Mouse (Mus musculus): ENCODE data around the gene Smug1. TPM values are rescaled to one million over a fixed set of nuclear protein-coding genes. Genes with fewer than 3 reads are reported as not detected.
A peak's percentile ranks its signal among the peaks of the same experiment; 100 is the strongest.

The Smug1 gene
- polyA plus RNA-seq, 1 experiment from 2014 or later: 14.9 TPM

DNA sequence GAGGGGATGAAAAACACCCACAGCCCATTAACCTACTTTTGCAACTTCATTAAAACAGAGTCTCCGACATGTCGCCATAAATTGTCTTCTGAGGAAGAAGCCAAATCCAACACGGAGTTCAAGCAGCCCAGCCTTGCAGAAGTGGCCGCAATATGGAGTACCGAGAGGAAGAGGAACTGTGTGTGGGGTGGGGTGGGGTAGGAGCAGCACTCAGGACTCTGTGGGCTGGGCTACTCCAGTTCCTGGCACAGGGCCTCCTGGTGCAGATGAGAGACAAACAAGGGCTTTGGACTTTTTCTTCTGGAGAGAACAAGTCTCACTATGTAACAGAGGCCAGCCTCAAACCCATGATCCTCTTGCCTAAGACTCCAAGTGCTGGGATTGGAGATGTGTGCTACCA lies 40.9 kb downstream of the Smug1 start:
- peaks cover 19% of the 10 kb centered on the region for H3K4me1 ChIP-seq (ENCODE audit: control insufficient read depth, insufficient read depth, low read length)
- 0 out of 2 replicates have a peak, but pooled peaks cover 3% of the 10 kb centered on the region for H3K9me3 ChIP-seq (ENCODE audit: control insufficient read depth, low read length)
- no peak overlapping the region for H3K27ac ChIP-seq (replicated peaks; ENCODE audit: low read depth, low read length)
- no peak overlapping the region for H3K9ac ChIP-seq (ENCODE audit: low read depth, low read length)
- H3K27me3 ChIP-seq (replicated peaks; ENCODE audit: control insufficient read depth, insufficient read depth, low read length): 0 out of 2 replicates have a peak, but pooled peaks cover 8% of the 10 kb centered on the region
- no peak overlapping the region for H3K4me3 ChIP-seq (ENCODE audit: low read depth, low read length)
- no peaks in the 10 kb centered on the region for H3K36me3 ChIP-seq (ENCODE audit: control insufficient read depth, insufficient read depth, low read length)
- WGBS: 81% methylated on average over 5 of the region's 5 CpGs
- H3K4me2 ChIP-seq (ENCODE audit: low read depth, low read length): no peak overlapping the region
- ATAC-seq (ENCODE audit: low read depth) (no peak), DNase-seq (ENCODE audit: low spot score) (no peak)

DNA sequence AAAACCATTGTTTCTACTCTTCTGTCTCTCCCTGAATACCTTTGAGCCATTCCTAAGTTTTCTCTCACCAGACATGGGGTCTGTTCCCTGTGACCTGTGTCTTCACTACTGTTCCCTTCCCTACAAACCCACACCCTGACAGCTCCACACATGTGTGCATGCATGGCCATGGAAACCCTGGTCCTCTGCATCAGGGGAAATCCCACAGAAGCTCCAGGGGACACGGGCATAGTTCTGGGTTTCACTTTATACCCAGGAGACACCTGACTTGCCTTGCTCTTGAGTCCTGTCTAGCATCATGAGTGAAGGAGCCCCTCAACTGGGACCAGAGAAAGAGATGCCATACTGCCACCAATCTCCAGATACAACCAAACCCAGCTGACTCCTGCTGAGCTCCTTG lies 42.6 kb downstream of the Smug1 start:
- no peak overlapping the region for H3K4me3 ChIP-seq (ENCODE audit: low read depth, low read length)
- no peaks in the 10 kb centered on the region for H3K9me3 ChIP-seq (ENCODE audit: control insufficient read depth, low read length)
- no peak for ATAC-seq (ENCODE audit: low read depth)
- no peak overlapping the region for H3K4me2 ChIP-seq (ENCODE audit: low read depth, low read length)
- H3K27ac ChIP-seq (replicated peaks; ENCODE audit: low read depth, low read length): no peak overlapping the region
- peaks cover 23% of the 10 kb centered on the region for H3K4me1 ChIP-seq (ENCODE audit: control insufficient read depth, insufficient read depth, low read length)
- no peaks in the 10 kb centered on the region for H3K36me3 ChIP-seq (ENCODE audit: control insufficient read depth, insufficient read depth, low read length)
- WGBS: 70% methylated on average over 1 of the region's 1 CpGs
- DNase-seq (ENCODE audit: low spot score): no peak
- 0 out of 2 replicates have a peak, but pooled peaks cover 8% of the 10 kb centered on the region for H3K27me3 ChIP-seq (replicated peaks; ENCODE audit: control insufficient read depth, insufficient read depth, low read length)
- H3K9ac ChIP-seq (ENCODE audit: low read depth, low read length): no peak overlapping the region

DNA sequence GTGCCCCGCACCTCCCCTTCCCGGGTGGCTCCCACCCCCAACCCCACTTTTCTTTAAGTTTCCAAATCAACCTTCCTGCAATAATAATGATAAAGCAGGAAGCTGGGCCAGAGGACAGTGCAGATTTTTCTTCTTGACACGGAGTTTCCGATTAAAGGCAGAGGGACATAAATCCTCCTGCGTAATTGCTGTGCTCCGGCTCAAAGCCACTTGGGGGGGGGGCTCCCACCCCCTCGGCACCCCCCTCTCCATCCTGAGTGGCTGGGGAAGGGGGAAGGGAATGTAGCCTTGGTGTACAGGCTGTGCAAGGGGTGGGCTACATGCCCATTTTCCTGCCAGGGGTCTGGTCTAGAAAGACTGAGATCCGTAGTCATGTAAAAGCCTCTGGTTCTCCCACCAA lies 43.5 kb downstream of the Smug1 start:
- H3K9ac ChIP-seq (ENCODE audit: low read depth, low read length): no peak overlapping the region
- DNase-seq (ENCODE audit: low spot score) (no peak), ATAC-seq (ENCODE audit: low read depth) (no peak)
- no peak overlapping the region for H3K27ac ChIP-seq (replicated peaks; ENCODE audit: low read depth, low read length)
- H3K4me1 ChIP-seq (ENCODE audit: control insufficient read depth, insufficient read depth, low read length): peaks cover 15% of the 10 kb centered on the region
- no peak overlapping the region for H3K4me3 ChIP-seq (ENCODE audit: low read depth, low read length)
- H3K36me3 ChIP-seq (ENCODE audit: control insufficient read depth, insufficient read depth, low read length): no peaks in the 10 kb centered on the region
- H3K9me3 ChIP-seq (ENCODE audit: control insufficient read depth, low read length): no peaks in the 10 kb centered on the region
- 0 out of 2 replicates have a peak, but pooled peaks cover 8% of the 10 kb centered on the region for H3K27me3 ChIP-seq (replicated peaks; ENCODE audit: control insufficient read depth, insufficient read depth, low read length)
- WGBS: 59% methylated on average over 8 of the region's 8 CpGs
- H3K4me2 ChIP-seq (ENCODE audit: low read depth, low read length): no peak overlapping the region

DNA sequence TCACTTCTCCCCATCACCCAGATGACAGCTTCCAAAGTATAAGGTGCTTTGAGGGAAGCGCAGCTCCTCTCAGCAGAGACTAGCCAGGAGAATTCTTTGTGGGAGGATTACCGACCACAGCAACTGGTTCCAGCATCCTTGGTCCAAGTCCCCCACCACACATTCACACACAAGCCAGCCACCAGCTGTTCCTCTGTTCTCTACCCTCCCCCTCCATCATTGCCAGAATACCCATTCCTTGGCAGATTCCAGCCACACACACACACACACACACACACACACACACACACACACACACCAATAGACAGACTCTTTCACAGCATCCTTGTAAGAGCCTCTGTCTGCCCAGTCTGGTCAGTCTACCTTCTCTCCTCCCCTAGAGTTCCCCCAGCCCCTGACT lies 44.5 kb downstream of the Smug1 start:
- no peak overlapping the region for H3K4me2 ChIP-seq (ENCODE audit: low read depth, low read length)
- H3K9me3 ChIP-seq (ENCODE audit: control insufficient read depth, low read length): no peaks in the 10 kb centered on the region
- no peak overlapping the region for H3K4me3 ChIP-seq (ENCODE audit: low read depth, low read length)
- H3K27me3 ChIP-seq (replicated peaks; ENCODE audit: control insufficient read depth, insufficient read depth, low read length): peaks cover 14% of the 10 kb centered on the region; the same call in 1 of the 2 replicates
- no peaks in the 10 kb centered on the region for H3K36me3 ChIP-seq (ENCODE audit: control insufficient read depth, insufficient read depth, low read length)
- no peak overlapping the region for H3K9ac ChIP-seq (ENCODE audit: low read depth, low read length)
- ATAC-seq (ENCODE audit: low read depth) (peak; percentile 62), DNase-seq (ENCODE audit: low spot score) (peak; percentile 77)
- H3K4me1 ChIP-seq (ENCODE audit: control insufficient read depth, insufficient read depth, low read length): peaks cover 8% of the 10 kb centered on the region; the same call in 1 of the 2 replicates
- WGBS: 54% methylated on average over 2 of the region's 2 CpGs
- H3K27ac ChIP-seq (replicated peaks; ENCODE audit: low read depth, low read length): no peak overlapping the region

DNA sequence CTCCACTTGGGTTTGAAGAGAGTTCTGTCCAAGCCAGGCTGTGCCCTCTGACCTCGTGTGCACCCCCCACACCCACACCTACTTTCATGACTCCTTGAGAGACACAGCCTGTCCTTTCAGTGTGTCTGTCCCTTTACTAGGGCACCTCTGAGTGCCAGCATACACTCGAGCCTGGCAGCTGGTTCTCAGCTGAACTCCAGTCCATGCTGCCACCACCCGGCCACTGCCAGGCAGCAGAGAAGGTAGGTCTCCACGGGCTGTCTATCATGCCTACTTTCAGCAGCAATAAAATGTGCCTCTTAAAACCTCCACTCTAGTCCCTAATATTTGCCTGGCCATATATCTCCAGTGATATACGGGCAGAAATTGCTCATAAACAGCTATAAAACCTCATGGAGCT lies 45.5 kb downstream of the Smug1 start:
- H3K9ac ChIP-seq (ENCODE audit: low read depth, low read length): no peak overlapping the region
- H3K27ac ChIP-seq (replicated peaks; ENCODE audit: low read depth, low read length): no peak overlapping the region
- H3K27me3 ChIP-seq (replicated peaks; ENCODE audit: control insufficient read depth, insufficient read depth, low read length): peaks cover 14% of the 10 kb centered on the region; the same call in 1 of the 2 replicates
- DNase-seq (ENCODE audit: low spot score): no peak
- ATAC-seq (ENCODE audit: low read depth): no peak
- peaks cover 8% of the 10 kb centered on the region; the same call in 1 of the 2 replicates for H3K4me1 ChIP-seq (ENCODE audit: control insufficient read depth, insufficient read depth, low read length)
- no peaks in the 10 kb centered on the region for H3K9me3 ChIP-seq (ENCODE audit: control insufficient read depth, low read length)
- WGBS: 47% methylated on average over 5 of the region's 5 CpGs
- H3K4me2 ChIP-seq (ENCODE audit: low read depth, low read length): no peak overlapping the region
- H3K36me3 ChIP-seq (ENCODE audit: control insufficient read depth, insufficient read depth, low read length): no peaks in the 10 kb centered on the region
- no peak overlapping the region for H3K4me3 ChIP-seq (ENCODE audit: low read depth, low read length)

DNA sequence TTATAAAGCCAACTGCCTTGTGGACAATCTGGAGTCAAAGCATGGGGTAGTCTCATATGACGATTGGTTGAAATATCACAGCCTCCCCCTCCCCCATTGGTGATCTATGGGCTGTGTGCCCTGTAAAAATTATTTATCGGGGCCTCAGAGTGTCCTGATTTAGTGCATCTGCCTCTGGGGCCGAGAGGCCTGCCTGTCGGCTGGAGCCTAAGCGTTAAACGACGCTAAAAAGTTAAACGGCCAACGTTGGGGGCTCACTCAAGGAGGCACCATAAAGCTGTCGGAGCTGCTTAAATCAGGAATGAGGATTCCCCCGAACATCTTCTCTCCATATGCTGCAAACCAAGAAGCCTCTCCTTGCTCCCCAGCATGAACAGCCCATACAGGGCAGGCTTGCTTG lies 46.3 kb downstream of the Smug1 start:
- ATAC-seq (ENCODE audit: low read depth) (no peak), DNase-seq (ENCODE audit: low spot score) (peak; percentile 45)
- Histone ChIP-seq H3K4me1 (ENCODE audit: control insufficient read depth, insufficient read depth, low read length) (peaks cover 15% of the 10 kb centered on the region), H3K27me3 (replicated peaks; ENCODE audit: control insufficient read depth, insufficient read depth, low read length) (peaks cover 14% of the 10 kb centered on the region; the same call in 1 of the 2 replicates), H3K27ac (replicated peaks; ENCODE audit: low read depth, low read length) (peak overlapping the region; percentile 11; the same call in 1 of the 2 replicates), H3K9ac (ENCODE audit: low read depth, low read length) (no peak overlapping the region), H3K36me3 (ENCODE audit: control insufficient read depth, insufficient read depth, low read length) (no peaks in the 10 kb centered on the region), H3K4me2 (ENCODE audit: low read depth, low read length) (no peak overlapping the region), H3K9me3 (ENCODE audit: control insufficient read depth, low read length) (no peaks in the 10 kb centered on the region), H3K4me3 (ENCODE audit: low read depth, low read length) (no peak overlapping the region)
- WGBS: 66% methylated on average over 11 of the region's 11 CpGs

DNA sequence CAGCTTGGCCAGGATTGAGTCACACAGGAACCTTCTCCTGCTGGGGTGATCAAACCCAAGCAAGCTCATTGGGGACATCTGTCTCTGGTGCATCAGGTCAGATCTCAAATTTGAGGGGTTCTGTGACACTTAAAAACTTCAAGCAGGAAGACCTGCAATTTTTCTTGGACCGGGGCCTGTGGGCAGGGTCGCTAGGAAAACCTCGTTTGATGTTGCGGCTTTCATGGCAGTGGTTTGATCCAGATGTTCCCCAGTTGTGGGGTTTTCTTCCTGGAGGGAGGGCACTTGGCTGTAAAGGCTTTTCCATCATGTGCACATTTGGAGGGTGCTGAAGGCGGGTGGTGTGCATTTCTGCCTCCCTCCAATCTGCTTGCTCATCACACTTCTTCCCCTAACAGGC lies 51.2 kb downstream of the Smug1 start:
- Histone ChIP-seq H3K27me3 (replicated peaks; ENCODE audit: control insufficient read depth, insufficient read depth, low read length) (peaks cover 11% of the 10 kb centered on the region; the same call in 1 of the 2 replicates), H3K9ac (ENCODE audit: low read depth, low read length) (no peak overlapping the region), H3K9me3 (ENCODE audit: control insufficient read depth, low read length) (no peaks in the 10 kb centered on the region), H3K27ac (replicated peaks; ENCODE audit: low read depth, low read length) (peak overlapping the region; percentile 72), H3K4me1 (ENCODE audit: control insufficient read depth, insufficient read depth, low read length) (peaks cover 35% of the 10 kb centered on the region), H3K4me2 (ENCODE audit: low read depth, low read length) (peak overlapping the region; percentile 18), H3K4me3 (ENCODE audit: low read depth, low read length) (no peak overlapping the region), H3K36me3 (ENCODE audit: control insufficient read depth, insufficient read depth, low read length) (no peaks in the 10 kb centered on the region)
- peak; percentile 21 for ATAC-seq (ENCODE audit: low read depth)
- peak; percentile 75 for DNase-seq (ENCODE audit: low spot score)
- WGBS: 7% methylated on average over 5 of the region's 5 CpGs

DNA sequence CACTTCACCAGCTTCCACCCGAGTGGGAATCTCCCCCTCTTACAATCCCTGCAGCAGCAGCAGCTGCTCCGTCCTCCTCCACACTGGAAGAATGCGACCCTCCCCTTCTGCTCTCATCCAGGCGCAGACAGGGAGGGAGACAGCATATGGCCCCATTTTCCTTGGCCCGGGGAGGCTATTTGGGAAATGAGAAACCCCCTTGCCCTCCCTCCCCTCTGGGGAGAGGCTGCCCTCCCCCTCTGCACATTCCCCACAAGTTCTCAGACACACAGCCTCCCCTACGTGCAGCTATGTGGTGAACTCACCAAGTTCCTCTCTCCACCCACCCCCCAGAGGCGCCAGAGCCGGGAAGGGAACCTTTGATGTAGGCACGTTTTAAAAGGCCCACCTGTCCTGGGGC lies 51.6 kb downstream of the Smug1 start:
- H3K27ac ChIP-seq (replicated peaks; ENCODE audit: low read depth, low read length): peak overlapping the region; percentile 72
- peaks cover 11% of the 10 kb centered on the region; the same call in 1 of the 2 replicates for H3K27me3 ChIP-seq (replicated peaks; ENCODE audit: control insufficient read depth, insufficient read depth, low read length)
- no peak overlapping the region for H3K4me3 ChIP-seq (ENCODE audit: low read depth, low read length)
- peaks cover 35% of the 10 kb centered on the region for H3K4me1 ChIP-seq (ENCODE audit: control insufficient read depth, insufficient read depth, low read length)
- H3K4me2 ChIP-seq (ENCODE audit: low read depth, low read length): peak overlapping the region; percentile 18
- peak; percentile 93 for DNase-seq (ENCODE audit: low spot score)
- 0 out of 2 replicates have a peak overlapping the region, but pooled peaks have one; percentile 15 for H3K9ac ChIP-seq (ENCODE audit: low read depth, low read length)
- no peaks in the 10 kb centered on the region for H3K9me3 ChIP-seq (ENCODE audit: control insufficient read depth, low read length)
- peak; percentile 87 for ATAC-seq (ENCODE audit: low read depth)
- 0% methylated on average over 9 of the region's 9 CpGs for WGBS
- no peaks in the 10 kb centered on the region for H3K36me3 ChIP-seq (ENCODE audit: control insufficient read depth, insufficient read depth, low read length)

DNA sequence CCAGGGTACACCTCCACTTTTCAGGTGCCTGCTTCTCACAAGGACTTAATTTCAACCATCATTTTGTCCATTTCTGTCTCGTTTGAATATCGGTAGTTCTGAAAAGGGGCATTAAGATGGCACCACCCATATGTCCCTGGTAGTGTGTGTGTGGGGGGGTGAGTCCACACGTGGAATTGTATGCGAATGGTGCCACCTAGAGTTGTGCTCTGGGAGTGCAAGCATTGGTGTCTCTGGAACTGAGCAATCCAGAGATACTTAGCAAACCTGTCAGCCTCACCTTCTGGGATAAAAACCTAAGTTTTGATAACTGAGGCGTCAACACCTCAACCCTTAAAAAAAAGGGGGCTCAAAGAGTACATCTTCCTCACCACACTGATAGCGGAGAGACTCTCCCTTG lies 53.8 kb downstream of the Smug1 start:
- Histone ChIP-seq H3K4me3 (ENCODE audit: low read depth, low read length) (no peak overlapping the region), H3K27ac (replicated peaks; ENCODE audit: low read depth, low read length) (no peak overlapping the region), H3K4me1 (ENCODE audit: control insufficient read depth, insufficient read depth, low read length) (peaks cover 27% of the 10 kb centered on the region), H3K27me3 (replicated peaks; ENCODE audit: control insufficient read depth, insufficient read depth, low read length) (peaks cover 20% of the 10 kb centered on the region), H3K4me2 (ENCODE audit: low read depth, low read length) (no peak overlapping the region), H3K36me3 (ENCODE audit: control insufficient read depth, insufficient read depth, low read length) (no peaks in the 10 kb centered on the region), H3K9me3 (ENCODE audit: control insufficient read depth, low read length) (no peaks in the 10 kb centered on the region), H3K9ac (ENCODE audit: low read depth, low read length) (no peak overlapping the region)
- 79% methylated on average over 6 of the region's 6 CpGs for WGBS
- ATAC-seq (ENCODE audit: low read depth) (no peak), DNase-seq (ENCODE audit: low spot score) (no peak)

Data from embryonic facial prominence, embryonic 14.5 days (tissue).